In the genomic region with DNA sequence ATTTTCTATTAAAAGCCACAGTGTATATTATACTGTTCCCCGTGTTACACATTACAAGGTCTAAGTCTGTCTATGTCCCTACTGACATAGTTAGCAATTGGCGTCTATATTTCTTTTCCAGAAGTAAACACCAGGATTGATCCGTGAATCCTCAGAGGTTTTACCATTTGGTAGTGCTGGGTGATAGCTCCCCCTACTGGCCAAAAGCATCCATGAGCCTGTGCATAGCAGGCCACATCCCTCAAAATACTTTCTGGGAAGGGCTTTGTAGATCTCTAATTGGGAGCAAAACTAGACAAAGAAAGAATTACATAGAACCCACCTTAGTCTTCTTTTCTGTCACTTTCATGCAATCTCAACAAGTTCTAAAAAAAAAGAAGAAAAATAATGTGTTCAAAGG, we compare ENCODE assay signal across 9 mouse cellular contexts. TPM values are rescaled to one million over a fixed set of nuclear protein-coding genes. Genes with fewer than 3 reads are reported as not detected.
DNase-seq lines count a peak whose midpoint lies in the region; ATAC-seq and TF ChIP-seq lines count a peak whose summit lies in the region.
"Had no signal": no experiment of that assay in that cellular context is flagged by ENCODE, and none has a peak within 500 bp of the region (broad histone marks: within the 10 kb centered on the region; RNA-seq: fewer than 3 reads in every experiment).

No protein-coding gene starts in this region.

- H3K4me3 ChIP-seq in spleen, adult 2 months (ENCODE audit: extremely low read depth, insufficient read depth, insufficient read length): no peak overlapping the region; the same call in 1 of the 2 replicates
- H3K4me3 ChIP-seq: limb, embryonic 15.5 days had no signal

- peak; percentile 23 to 33 for DNase-seq in cerebellum, adult 18-20 months
- no peak for DNase-seq in cerebellum, adult 11-12 months
- DNase-seq in adrenal gland, adult 8-10 months: peak; percentile 12
- peak; percentile 22 for DNase-seq in hindlimb bud, embryonic 11.5 days (ENCODE audit: extremely low spot score, low read depth, low spot score)
- DNase-seq in layer of hippocampus, postnatal 36 days: peak; percentile 22 to 31
- DNase-seq in spleen, adult 2 months (ENCODE audit: low read depth in 1 of 2, low spot score in 2 of 2): peak; percentile 9 to 49

- no peaks in the 10 kb centered on the region for H3K4me1 ChIP-seq in spleen, adult 2 months (ENCODE audit: control insufficient read depth, insufficient read depth, insufficient read length)
- H3K4me1 ChIP-seq: limb, embryonic 15.5 days had no signal

- no peaks in the 10 kb centered on the region for H3K36me3 ChIP-seq in spleen, adult 2 months (ENCODE audit: control insufficient read depth, insufficient read depth, low read length)
- H3K36me3 ChIP-seq: limb, embryonic 15.5 days had no signal

- no peaks in the 10 kb centered on the region for H3K27me3 ChIP-seq in spleen, adult 2 months (ENCODE audit: control insufficient read depth, insufficient read depth, low read length)
- H3K27me3 ChIP-seq: limb, embryonic 15.5 days had no signal

- peak; percentile 59; the same call in 1 of the 2 replicates for ATAC-seq in erythroid progenitor cell, adult 5-6 weeks (replicated peaks; ENCODE audit: low FRiP score, poor library complexity, severe bottlenecking)
- peak; percentile 85 for ATAC-seq in megakaryocyte-erythroid progenitor cell, adult 5-6 weeks (replicated peaks; ENCODE audit: low FRiP score, low TSS enrichment, poor library complexity, severe bottlenecking)

- WGBS in spleen, adult 2 months: 6% methylated on average over 3 of the region's 3 CpGs

- TF ChIP-seq POLR2A in spleen, adult 2 months (IDR thresholded peaks at IDR 0.05; ENCODE audit: low read depth, low read length): no peak

- H3K27ac ChIP-seq in spleen, adult 2 months (ENCODE audit: insufficient read depth, low read length): no peak overlapping the region
- H3K27ac ChIP-seq: limb, embryonic 15.5 days had no signal

- peak; percentile 59; the same call in 1 of the 2 replicates for TF ChIP-seq CTCF in spleen, adult 2 months (IDR thresholded peaks at IDR 0.05; ENCODE audit: extremely low read depth, insufficient read depth, insufficient read length, insufficient replicate concordance)

RNA-seq across cellular contexts. Expression of a gene that starts 43.8 kb away (rescaled TPM):
- total RNA-seq in adrenal gland, adult 8-10 months (2022): 10 to 100 TPM; 13.1 to 47.7 (median 20.0) TPM
- total RNA-seq in erythroid progenitor cell, adult 5-6 weeks (2015; ENCODE audit: low replicate concordance): 319 and 341 TPM in 2 replicates
- 220 and 298 TPM in 2 replicates for total RNA-seq in erythroid progenitor cell, adult 5-6 weeks (2017; ENCODE audit: low replicate concordance)
- 1 to 10 TPM; 1.0 to 1.6 TPM for total RNA-seq in layer of hippocampus, postnatal 36 days (2021)
- 8.8 and 23.1 TPM in 2 replicates for total RNA-seq in megakaryocyte-erythroid progenitor cell, adult 5-6 weeks (2014; fragmentation: Nextera tagmentation)
- 30.3 and 47.8 TPM in 2 replicates for total RNA-seq in megakaryocyte-erythroid progenitor cell, adult 5-6 weeks (2017)
- polyA plus RNA-seq in spleen, adult 2 months (2012; rRNA removed): 3.1 and 4.0 TPM in 2 replicates

RNA-seq across cellular contexts. Expression of a gene that starts 58.0 kb away (rescaled TPM):
- 1,000 to 10,000 TPM in 2 of 4 experiments, 10 to 100 TPM in 2; 54.3 to 1,242 (median 643) TPM for total RNA-seq in adrenal gland, adult 8-10 months (2022)
- total RNA-seq in erythroid progenitor cell, adult 5-6 weeks (2015; ENCODE audit: low replicate concordance): 31.9 and 62.3 TPM in 2 replicates
- 114 and 117 TPM in 2 replicates for total RNA-seq in erythroid progenitor cell, adult 5-6 weeks (2017; ENCODE audit: low replicate concordance)
- total RNA-seq in layer of hippocampus, postnatal 36 days (2021): 10 to 100 TPM; 58.5 to 63.2 TPM
- total RNA-seq in megakaryocyte-erythroid progenitor cell, adult 5-6 weeks (2014; fragmentation: Nextera tagmentation): 60.8 and 69.0 TPM in 2 replicates
- 133 and 184 TPM in 2 replicates for total RNA-seq in megakaryocyte-erythroid progenitor cell, adult 5-6 weeks (2017)
- 3.4 and 4.9 TPM in 2 replicates for polyA plus RNA-seq in spleen, adult 2 months (2012; rRNA removed)

Comparison
In these comparisons a context has a peak if more than half of its experiments do, and no peak if none do; other contexts are left out.
1. RNA of a gene that starts 43.8 kb away (total RNA-seq): 220 to 341 TPM in erythroid progenitor cell, adult 5-6 weeks; 8.8 to 47.8 TPM in megakaryocyte-erythroid progenitor cell, adult 5-6 weeks, 13.1 to 47.7 TPM in adrenal gland, adult 8-10 months and 1.0 to 1.6 TPM in layer of hippocampus, postnatal 36 days; every median in the first group is over 4 times any median in the second.